8 mouse cellular contexts compared by ENCODE assay signal in the genomic region with DNA sequence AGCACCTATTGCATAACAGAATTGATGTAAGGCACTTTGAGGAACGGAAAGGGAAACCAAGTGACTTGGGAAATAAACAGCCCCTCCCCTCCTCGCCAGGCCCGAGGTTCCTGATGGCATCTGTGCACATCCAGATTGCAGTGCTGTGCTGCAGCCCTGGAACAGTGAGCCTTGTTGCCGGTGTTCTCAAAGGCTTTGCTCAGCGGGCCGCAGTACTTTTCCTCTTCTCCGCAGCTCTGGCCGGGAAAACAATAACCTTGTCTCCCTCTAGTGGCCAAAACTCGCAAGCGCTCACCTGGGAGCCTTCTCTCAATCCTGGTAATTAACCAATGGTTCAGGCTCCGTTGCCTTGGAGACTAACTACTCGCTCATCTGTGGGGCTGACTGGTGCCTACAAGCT. TPM values are rescaled to one million over a fixed set of nuclear protein-coding genes. Genes with fewer than 3 reads are reported as not detected.
DNase-seq lines count a peak whose midpoint lies in the region; ATAC-seq lines count a peak whose summit lies in the region.

No protein-coding gene starts in this region.

- peak; percentile 53 to 85 for DNase-seq in heart, adult 18-20 months
- no peak for DNase-seq in heart, adult 11 months
- DNase-seq in heart, embryonic 10.5 days (ENCODE audit: low spot score) = peak; percentile 86
- DNase-seq in liver = peak; percentile 46
- peak; percentile 23 to 28 for DNase-seq in monocyte, adult 2 months (ENCODE audit: low read depth in 1 of 2, low spot score in 2 of 2)
- peak; percentile 48 for DNase-seq in splenic B cell, adult 2 months (ENCODE audit: low read depth, low spot score)

- no peak overlapping the region for H3K27ac ChIP-seq in embryonic facial prominence, embryonic 12.5 days
- H3K27ac ChIP-seq in heart, embryonic 10.5 days = no peak overlapping the region
- no peak overlapping the region for H3K27ac ChIP-seq in kidney, embryonic 15.5 days

- H3K4me2 ChIP-seq in embryonic facial prominence, embryonic 12.5 days (replicated peaks) = peak overlapping the region; percentile 18; the same call in 1 of the 2 replicates
- peak overlapping the region; percentile 53 for H3K4me2 ChIP-seq in kidney, embryonic 15.5 days

- ATAC-seq in embryonic facial prominence, embryonic 12.5 days (ENCODE audit: insufficient number of reproducible peaks, insufficient read depth, low FRiP score, low TSS enrichment) = peak; percentile 68; the same call in 1 of the 2 replicates
- ATAC-seq in kidney, embryonic 15.5 days (replicated peaks; ENCODE audit: low FRiP score) = peak; percentile 38; the same call in 1 of the 2 replicates

- H3K27me3 ChIP-seq in embryonic facial prominence, embryonic 12.5 days = no peaks in the 10 kb centered on the region
- peaks cover 60% of the 10 kb centered on the region for H3K27me3 ChIP-seq in heart, embryonic 10.5 days (ENCODE audit: insufficient read depth, poor library complexity, severe bottlenecking)
- H3K27me3 ChIP-seq in kidney, embryonic 15.5 days = peaks cover 32% of the 10 kb centered on the region
- H3K27me3 ChIP-seq in splenic B cell, adult 2 months (ENCODE audit: control insufficient read depth, insufficient read depth, low read length, poor library complexity, severe bottlenecking) = no peaks in the 10 kb centered on the region

- H3K9ac ChIP-seq in embryonic facial prominence, embryonic 12.5 days = no peak overlapping the region
- no peak overlapping the region for H3K9ac ChIP-seq in kidney, embryonic 15.5 days

- H3K4me3 ChIP-seq in embryonic facial prominence, embryonic 12.5 days = no peak overlapping the region
- H3K4me3 ChIP-seq in heart, embryonic 10.5 days = no peak overlapping the region
- peak overlapping the region; percentile 17; the same call in 1 of the 2 replicates for H3K4me3 ChIP-seq in kidney, embryonic 15.5 days (replicated peaks)

- H3K36me3 ChIP-seq in embryonic facial prominence, embryonic 12.5 days = no peaks in the 10 kb centered on the region
- no peaks in the 10 kb centered on the region for H3K36me3 ChIP-seq in heart, embryonic 10.5 days
- H3K36me3 ChIP-seq in kidney, embryonic 15.5 days = no peaks in the 10 kb centered on the region
- no peaks in the 10 kb centered on the region for H3K36me3 ChIP-seq in splenic B cell, adult 2 months (ENCODE audit: control insufficient read depth, insufficient read depth, low read length, poor library complexity, severe bottlenecking)

- no peaks in the 10 kb centered on the region for H3K4me1 ChIP-seq in embryonic facial prominence, embryonic 12.5 days
- peaks cover 10% of the 10 kb centered on the region; the same call in 1 of the 2 replicates for H3K4me1 ChIP-seq in heart, embryonic 10.5 days
- peaks cover 9% of the 10 kb centered on the region for H3K4me1 ChIP-seq in kidney, embryonic 15.5 days

- WGBS in embryonic facial prominence, embryonic 12.5 days = 3% methylated on average over 12 of the region's 12 CpGs
- WGBS in heart, embryonic 10.5 days = 5% methylated on average over 12 of the region's 12 CpGs
- WGBS in kidney, embryonic 15.5 days = 2% methylated on average over 12 of the region's 12 CpGs

- H3K9me3 ChIP-seq in embryonic facial prominence, embryonic 12.5 days = no peaks in the 10 kb centered on the region
- H3K9me3 ChIP-seq in heart, embryonic 10.5 days = no peaks in the 10 kb centered on the region
- no peaks in the 10 kb centered on the region for H3K9me3 ChIP-seq in kidney, embryonic 15.5 days (replicated peaks)

RNA-seq across cellular contexts. Expression of gene Kcna6, which starts 38.4 kb away (rescaled TPM):
- total RNA-seq in heart, adult 18-20 months (2021) = 1 to 10 TPM in 1 of 2 experiments, under 1 TPM in 1; 0.69 to 1.1 TPM
- polyA plus RNA-seq in embryonic facial prominence, embryonic 12.5 days (2016; fragmentation: Nextera tagmentation; extraction: Ambion mirVana) = 12.4 and 14.4 TPM in 2 replicates
- 1.7 and 2.9 TPM in 2 replicates for polyA plus RNA-seq in heart, embryonic 10.5 days (2016; fragmentation: Nextera tagmentation; extraction: Ambion mirVana)
- polyA plus RNA-seq in kidney, embryonic 15.5 days (2015; fragmentation: Nextera tagmentation; extraction: Ambion mirVana) = 2.3 and 3.2 TPM in 2 replicates

RNA-seq across cellular contexts. Expression of gene Kcna1, which starts 55.9 kb away (rescaled TPM):
- total RNA-seq in heart, adult 18-20 months (2021) = 1 to 10 TPM; 2.3 to 2.5 TPM
- polyA plus RNA-seq in embryonic facial prominence, embryonic 12.5 days (2016; fragmentation: Nextera tagmentation; extraction: Ambion mirVana) = 2.6 and 2.7 TPM in 2 replicates
- 0.25 and 0.38 TPM in 2 replicates for polyA plus RNA-seq in heart, embryonic 10.5 days (2016; fragmentation: Nextera tagmentation; extraction: Ambion mirVana)
- 0.48 and 0.50 TPM in 2 replicates for polyA plus RNA-seq in kidney, embryonic 15.5 days (2015; fragmentation: Nextera tagmentation; extraction: Ambion mirVana)
